Mouse (Mus musculus) right cerebral cortex, adult 18-20 months (tissue): ENCODE results near the gene Irf9.

ENCODE experiments used
- DNase-seq: peaks from one replicate; pipeline ENCODE4 v3.0.0; 2022; ENCODE audit warnings: mixed read lengths

The Irf9 gene

GRCm38 (mm10) chr14:55603271-55603632 is at the start of gene Irf9:
TSS of gene Irf9 (plus strand) at chr14:55603571.
- no peak for DNase-seq

DNA sequence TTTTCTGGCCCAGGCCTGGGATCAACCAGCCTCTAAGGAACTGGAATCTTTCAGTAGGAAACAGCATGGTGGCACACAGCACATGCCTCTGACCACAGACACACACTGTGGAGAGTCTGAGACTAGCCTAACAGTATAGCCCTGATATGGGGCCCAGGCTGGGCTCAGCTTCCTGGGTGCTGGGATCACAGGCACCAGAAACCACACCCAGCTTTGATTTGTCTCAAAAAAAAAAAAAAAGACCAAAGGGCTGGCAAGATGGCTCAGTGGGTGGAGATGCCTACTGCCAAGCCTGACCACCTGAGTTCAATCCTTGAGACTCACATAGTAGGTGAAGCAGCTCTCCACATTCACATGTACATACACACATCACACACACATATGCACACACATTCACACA is 48.7 kb upstream of the Irf9 start:
- no peak for DNase-seq

DNA sequence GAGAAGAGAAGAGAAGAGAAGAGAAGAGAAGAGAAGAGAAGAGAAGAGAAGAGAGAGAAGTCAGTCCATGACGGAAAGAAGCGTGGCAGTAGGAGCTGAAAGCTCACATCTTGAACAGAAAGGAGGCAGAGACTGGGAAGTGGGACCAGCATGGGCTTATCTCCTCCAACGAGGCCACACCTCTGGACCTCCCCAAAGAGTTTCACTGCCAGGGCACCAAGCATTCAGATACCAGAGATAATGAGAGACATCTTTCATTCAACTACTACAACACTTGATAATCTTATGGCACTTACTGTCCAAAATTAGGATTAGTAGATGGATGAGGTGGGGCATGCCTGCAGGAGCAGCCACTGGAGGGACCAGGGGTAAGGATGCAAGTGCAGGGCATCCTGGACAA is 47.6 kb upstream of the Irf9 start:
- DNase-seq, result no peak

GRCm38 (mm10) chr14:55557003-55557402 is 46.4 kb upstream of the Irf9 start:
- peak; percentile 65 for DNase-seq

DNA sequence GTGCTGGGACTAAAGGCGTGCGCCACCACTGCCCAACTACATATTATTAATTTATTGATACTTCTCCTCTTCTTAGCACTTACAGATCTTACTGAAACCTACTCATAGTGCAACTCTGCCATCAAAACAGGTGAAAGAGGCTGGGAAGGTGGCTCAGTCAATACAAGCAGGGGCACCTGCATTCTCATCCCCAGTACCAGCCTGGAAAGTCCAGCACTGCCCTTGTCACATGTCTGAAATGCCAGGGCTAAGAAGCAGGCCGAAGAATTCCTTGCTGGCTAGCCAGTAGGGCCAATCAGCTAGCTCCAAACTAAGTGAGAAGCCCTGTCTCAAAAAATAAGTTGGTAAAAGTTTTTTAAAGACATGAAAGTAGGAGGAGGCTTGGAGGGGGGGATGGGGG is 45.8 kb upstream of the Irf9 start:
- DNase-seq, result no peak

GRCm38 (mm10) chr14:55558740-55559448 is 44.5 kb upstream of the Irf9 start:
- DNase-seq, result no peak

- peak; percentile 90 for DNase-seq
Observed at GRCm38 (mm10) chr14:55559799-55560201, 43.6 kb upstream of the Irf9 start, which contains the start of gene Dcaf11. TSS of gene Dcaf11 (plus strand) at chr14:55560006.

DNA sequence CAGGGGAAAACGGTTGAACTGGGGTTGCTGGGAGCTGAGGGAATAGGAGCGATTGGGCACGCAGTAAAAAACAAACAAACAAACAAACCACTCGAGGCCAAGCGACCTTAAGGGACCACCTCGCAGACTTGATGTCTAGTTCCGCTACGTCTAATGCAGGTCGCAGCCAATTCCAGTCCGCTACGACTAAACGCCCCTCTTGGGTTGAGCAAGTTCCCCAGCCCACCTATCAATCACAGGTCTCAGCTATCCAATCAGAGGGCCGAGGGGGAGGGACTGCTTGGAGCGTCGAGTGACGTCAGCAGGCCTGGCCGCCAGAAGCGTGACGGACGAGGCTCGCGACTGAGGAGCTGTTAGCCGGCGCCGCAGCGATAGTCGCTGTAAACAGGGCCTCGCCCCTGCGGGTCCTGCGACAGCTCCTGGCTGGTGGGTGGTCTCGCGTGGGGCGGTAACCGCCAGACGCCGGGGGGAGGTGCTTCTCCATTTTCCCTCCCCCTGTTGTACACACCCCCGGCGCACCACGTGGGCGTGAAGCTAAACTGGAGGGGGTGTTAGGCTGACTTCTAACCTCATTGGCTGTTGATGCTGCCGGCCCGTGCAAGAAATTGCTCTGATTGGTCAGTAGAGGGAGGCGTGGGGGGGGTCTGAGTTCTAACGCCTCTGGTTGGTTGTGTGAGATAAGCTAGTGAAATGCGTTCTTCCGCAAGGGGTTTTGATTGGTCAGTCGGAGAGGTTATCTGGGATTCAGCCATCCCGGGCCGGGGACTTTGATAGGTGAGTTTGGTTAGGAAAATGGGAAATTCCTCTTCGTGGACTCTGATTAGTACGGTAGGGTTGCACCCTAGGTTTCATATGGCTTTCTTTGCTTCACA is 42.9 kb upstream of the Irf9 start, which contains the start of gene A730061H03Rik:
TSS of gene A730061H03Rik (minus strand) at position 205 of the 872 bp plus-strand sequence.
- DNase-seq, result peak; percentile 99

DNA sequence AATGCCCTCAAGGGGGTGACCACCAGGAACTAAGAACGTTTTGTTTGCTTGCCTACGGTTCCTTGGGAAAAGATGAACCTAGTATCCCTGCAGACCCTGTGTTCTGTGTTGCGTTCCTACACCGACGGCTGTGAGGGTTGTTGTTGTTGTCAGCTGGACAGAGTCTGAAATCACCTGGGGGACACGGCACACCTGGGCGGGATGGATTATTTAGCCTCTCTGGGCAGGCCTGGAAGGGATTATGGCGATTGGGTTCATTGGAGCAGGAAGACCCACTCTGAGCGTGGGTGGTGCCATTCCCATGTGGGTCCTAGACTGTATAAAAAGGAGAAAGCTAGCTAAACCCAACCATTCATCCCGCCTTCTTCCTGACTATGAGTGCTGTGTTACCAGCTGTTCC is 41.5 kb upstream of the Irf9 start:
- no peak for DNase-seq

- no peak for DNase-seq
Observed at GRCm38 (mm10) chr14:55563249-55563648, 40.1 kb upstream of the Irf9 start.

GRCm38 (mm10) chr14:55565748-55566147 is 37.6 kb upstream of the Irf9 start:
- no peak for DNase-seq

- no peak for DNase-seq
Observed at GRCm38 (mm10) chr14:55567496-55567895, 35.9 kb upstream of the Irf9 start.

DNA sequence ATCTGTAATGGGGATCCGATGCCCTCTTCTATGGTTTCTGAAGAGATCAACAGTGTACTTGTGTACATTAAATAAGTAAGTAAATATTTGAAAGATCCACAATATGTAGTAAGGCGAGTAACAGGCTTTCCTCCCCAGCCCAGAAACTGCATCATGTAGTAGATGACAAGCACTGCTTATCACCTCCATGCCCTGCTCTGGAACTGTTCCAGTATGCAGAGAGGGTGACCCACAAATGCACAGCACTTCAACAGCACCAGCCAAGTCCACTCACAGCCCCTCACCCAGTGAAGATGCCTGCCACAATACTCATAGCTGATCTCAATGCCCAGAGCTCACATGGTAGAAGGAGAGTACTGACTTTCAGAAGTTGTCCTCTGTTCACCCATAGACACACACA is 32.8 kb upstream of the Irf9 start:
- no peak for DNase-seq

GRCm38 (mm10) chr14:55571760-55572159 is 31.6 kb upstream of the Irf9 start:
- DNase-seq, result no peak

- DNase-seq, result no peak
Observed at GRCm38 (mm10) chr14:55575302-55575701, 28.1 kb upstream of the Irf9 start, which contains the start of gene Fitm1. TSS of gene Fitm1 (plus strand) at chr14:55575617.

DNA sequence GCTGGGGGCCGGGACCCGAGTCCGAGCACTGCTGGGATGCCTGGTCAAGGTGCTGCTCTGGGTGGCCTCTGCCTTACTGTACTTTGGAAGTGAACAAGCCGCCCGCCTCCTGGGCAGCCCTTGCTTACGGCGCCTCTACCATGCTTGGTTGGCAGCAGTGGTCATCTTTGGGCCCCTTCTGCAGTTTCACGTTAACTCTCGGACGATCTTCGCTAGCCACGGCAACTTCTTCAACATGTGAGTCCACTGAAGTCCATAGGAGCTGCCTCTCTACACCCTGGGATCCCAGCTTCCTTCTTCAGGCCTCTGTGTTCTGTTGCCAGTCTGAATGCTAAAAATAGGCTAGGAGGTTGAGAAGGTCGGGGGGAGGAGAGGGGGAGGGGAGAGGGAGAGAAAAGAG is 27.7 kb upstream of the Irf9 start:
- DNase-seq, result no peak

GRCm38 (mm10) chr14:55576376-55576775 is 27.0 kb upstream of the Irf9 start:
- DNase-seq, result peak; percentile 40

- peak; percentile 72 for DNase-seq
Observed at GRCm38 (mm10) chr14:55577871-55578667, 25.3 kb upstream of the Irf9 start, which contains the start of gene Psme1. TSS of gene Psme1 (plus strand) at chr14:55578123.

DNA sequence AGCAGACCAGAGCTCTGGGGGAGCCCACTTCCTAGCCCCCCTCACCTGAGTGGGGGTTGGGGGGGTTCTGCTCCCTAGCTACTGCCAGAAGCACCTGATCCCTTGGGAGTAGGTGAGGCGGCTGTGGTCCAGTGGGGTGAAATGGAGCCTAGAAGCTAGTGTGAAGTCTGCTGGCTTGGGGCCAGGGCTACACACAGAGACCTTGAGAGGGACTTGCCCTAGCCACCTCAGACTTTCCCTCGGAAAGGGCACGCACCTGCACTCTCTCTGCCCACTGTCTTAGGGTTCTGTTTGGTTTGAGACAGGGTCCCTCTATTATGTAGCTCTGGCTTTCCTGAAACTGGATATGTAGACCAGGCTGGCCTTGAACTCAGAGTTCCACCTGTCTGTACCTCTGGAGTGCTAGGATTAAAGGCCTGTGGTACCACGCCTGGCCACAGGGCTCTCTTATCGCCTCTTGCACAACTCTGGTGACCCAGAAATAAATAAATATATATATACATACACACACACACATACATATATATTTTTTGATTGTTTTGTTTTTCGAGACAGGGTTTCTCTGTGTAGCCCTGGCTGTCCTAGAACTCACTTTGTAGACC is 24.6 kb upstream of the Irf9 start:
- no peak for DNase-seq

- no peak for DNase-seq
Observed at GRCm38 (mm10) chr14:55579511-55580496, 23.6 kb upstream of the Irf9 start.

DNA sequence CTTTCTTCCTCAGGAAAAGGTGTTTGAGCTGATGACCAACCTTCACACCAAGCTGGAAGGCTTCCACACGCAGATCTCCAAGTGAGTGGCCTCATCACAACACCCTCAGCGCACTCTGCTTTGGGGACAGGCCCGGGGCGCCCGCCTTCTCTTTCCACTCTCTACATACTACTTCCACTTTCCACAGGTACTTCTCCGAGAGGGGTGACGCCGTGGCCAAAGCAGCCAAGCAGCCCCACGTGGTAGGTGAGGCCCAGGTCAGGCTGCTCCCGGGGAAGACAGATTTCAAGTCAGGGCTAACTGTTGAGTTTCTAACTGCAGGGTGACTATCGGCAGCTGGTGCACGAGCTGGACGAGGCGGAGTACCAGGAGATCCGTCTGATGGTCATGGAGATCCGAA is 22.6 kb upstream of the Irf9 start:
- no peak for DNase-seq
